Mouse (Mus musculus): ENCODE results near the gene Ptpn1.

DNA sequence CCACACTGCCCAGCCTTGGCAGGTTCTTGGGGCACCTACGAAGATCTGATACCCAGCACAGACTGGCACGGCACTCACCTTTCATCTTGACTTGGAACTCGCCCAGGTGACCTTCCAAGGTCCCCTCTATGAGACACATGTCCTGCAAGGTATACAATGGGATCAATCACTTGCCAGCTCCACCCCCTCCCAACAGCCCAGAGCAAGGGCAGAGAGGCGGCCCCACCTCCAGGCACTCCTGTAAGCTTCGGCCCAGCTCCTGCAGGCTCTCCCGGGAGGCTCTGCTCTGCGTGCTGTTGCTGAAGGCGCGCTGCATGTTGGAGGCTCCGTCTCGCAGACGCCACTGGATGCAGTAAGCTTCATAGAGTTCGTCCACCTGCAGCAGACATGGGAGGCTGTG, 61.4 kb downstream of the Ptpn1 start:
- TF ChIP-seq POLR2A (IDR thresholded peaks at IDR 0.05; ENCODE audit: low read depth, low read length), result no peak
- no peak for TF ChIP-seq CTCF (IDR thresholded peaks at IDR 0.05; ENCODE audit: extremely low read depth, insufficient read length, insufficient replicate concordance, low read depth, low read length)
